Mouse (Mus musculus) hindbrain, embryonic 12.5 days (tissue): ENCODE results near the gene Hsd3b5. TPM values are rescaled to one million over a fixed set of nuclear protein-coding genes. Genes with fewer than 3 reads are reported as not detected.

ENCODE experiments used
- polyA plus RNA-seq: library from polyadenylated mRNA; unstranded; fragments of >200 nt; fragmentation: Nextera tagmentation; extraction: Ambion mirVana; gene quantifications from 2 replicates; pipeline ENCODE4 v1.2.1, GENCODE M21; 2016

Gene Hsd3b5
- polyA plus RNA-seq, 1 experiment from 2014 or later: not detected

Other genes with a start within 250 kb of the Hsd3b5 start
- gene Zfp697, start 247.8 kb downstream of the Hsd3b5 start, polyA plus RNA-seq: 9.7 and 12.0 TPM in 2 replicates
- gene Gm4450, start 173.1 kb downstream of the Hsd3b5 start, polyA plus RNA-seq: 0.13 TPM in 1 of 2 replicates, not detected in the other
- not detected in 2 replicates for gene Hsd3b4, start 119.7 kb downstream of the Hsd3b5 start, polyA plus RNA-seq
- gene Gm10681, start 41.4 kb downstream of the Hsd3b5 start, polyA plus RNA-seq: not detected in 2 replicates
- not detected in 2 replicates for gene Hsd3b2, start 94.3 kb upstream of the Hsd3b5 start, polyA plus RNA-seq
- 0.18 and 0.25 TPM in 2 replicates for gene Hsd3b3, start 132.9 kb upstream of the Hsd3b5 start, polyA plus RNA-seq
- gene Hsd3b6, start 184.2 kb upstream of the Hsd3b5 start, polyA plus RNA-seq: 35.1 and 38.4 TPM in 2 replicates
- gene Hsd3b1, start 229.5 kb upstream of the Hsd3b5 start, polyA plus RNA-seq: 0.68 and 0.79 TPM in 2 replicates